Mouse (Mus musculus) MEL (cell line): Measurements from ENCODE around the gene Prok1. TPM values are rescaled to one million over a fixed set of nuclear protein-coding genes. Genes with fewer than 3 reads are reported as not detected.

ENCODE experiments used
- DNase-seq: peaks from one replicate; pipeline ENCODE4 v3.0.0; 2011; ENCODE audit warnings: low read depth, low spot score
- H3K27ac ChIP-seq: 2 replicates; pipeline ENCODE4 v1.5.1; 2012; ENCODE audit warnings: low read depth, mild to moderate bottlenecking, control low read depth, low read length, moderate library complexity; ENCODE audit not compliant: control insufficient read depth
- H3K27me3 ChIP-seq, 2 experiments: fragments of 150-350 bp in 1 of 2; sonication (generic) in 1 of 2; 2 replicates each; pipeline ENCODE4 v1.6.1; 2012; ENCODE audit warnings: low read length in 2 of 2, mild to moderate bottlenecking in 2 of 2, improper control_type of control experiment in 1 of 2, moderate library complexity in 1 of 2; ENCODE audit not compliant: insufficient read depth in 2 of 2, control insufficient read depth in 1 of 2
- H3K36me3 ChIP-seq, 2 experiments: 2 replicates each; pipeline ENCODE4 v1.6.1; 2012 to 2014; ENCODE audit warnings: low read length in 2 of 2, improper control_type of control experiment in 1 of 2, inconsistent platforms in 1 of 2, mild to moderate bottlenecking in 1 of 2; ENCODE audit not compliant: insufficient read depth in 2 of 2, control insufficient read depth in 1 of 2
- H3K4me1 ChIP-seq, 2 experiments: fragments of 150-350 bp in 1 of 2; sonication (generic) in 1 of 2; 2 replicates each; pipeline ENCODE4 v1.6.1; 2012; ENCODE audit warnings: low read length in 2 of 2, improper control_type of control experiment in 1 of 2, mild to moderate bottlenecking in 1 of 2; ENCODE audit not compliant: insufficient read depth in 2 of 2, control insufficient read depth in 1 of 2
- H3K4me3 ChIP-seq, 2 experiments: fragments of 150-350 bp in 1 of 2; sonication (generic) in 1 of 2; 2 replicates each; pipeline ENCODE4 v1.5.1; 2012; ENCODE audit warnings: low read depth in 2 of 2, low read length in 2 of 2, mild to moderate bottlenecking in 2 of 2, moderate library complexity in 2 of 2, control low read depth in 1 of 2, improper control_type of control experiment in 1 of 2; ENCODE audit not compliant: control insufficient read depth in 1 of 2, insufficient read depth in 1 of 2
- H3K79me2 ChIP-seq: 2 replicates; pipeline ENCODE4 v1.6.1; 2012; ENCODE audit warnings: mild to moderate bottlenecking, low read length, moderate library complexity; ENCODE audit not compliant: control insufficient read depth, poor library complexity, insufficient read depth
- H3K9ac ChIP-seq: 2 replicates; pipeline ENCODE4 v1.6.1; 2012; ENCODE audit warnings: low read depth, mild to moderate bottlenecking, control low read depth, low read length, moderate library complexity; ENCODE audit not compliant: control insufficient read depth, poor library complexity, severe bottlenecking
- H3K9me3 ChIP-seq: fragments of 150-350 bp; sonication (generic); replicated peaks from 2 replicates; pipeline ENCODE4 v1.6.1; 2012; ENCODE audit warnings: mild to moderate bottlenecking, low read length, improper control_type of control experiment, moderate library complexity; ENCODE audit not compliant: insufficient read depth
- BHLHE40 ChIP-seq: IDR thresholded peaks from 2 replicates; pipeline ENCODE4 v1.6.1; 2012; ENCODE audit warnings: low read depth, mild to moderate bottlenecking, inconsistent platforms, low read length, improper control_type of control experiment, borderline replicate concordance
- CHD1 ChIP-seq: IDR thresholded peaks from 2 replicates; pipeline ENCODE4 v1.6.1; 2012; ENCODE audit warnings: low read depth, mild to moderate bottlenecking, inconsistent platforms, low read length, improper control_type of control experiment
- CTCF ChIP-seq, 3 experiments: IDR thresholded peaks in 2 of 3; conservative IDR thresholded peaks in 1 of 3; 2 replicates each; pipeline ENCODE4 v1.5.1; 2011 to 2012; ENCODE audit warnings: low read length in 3 of 3, low read depth in 2 of 3, mild to moderate bottlenecking in 2 of 3, improper control_type of control experiment in 1 of 3, inconsistent platforms in 1 of 3, mixed read lengths in 1 of 3, moderate library complexity in 1 of 3; ENCODE audit not compliant: control insufficient read depth in 1 of 3, insufficient read depth in 1 of 3, poor library complexity in 1 of 3, severe bottlenecking in 1 of 3
- E2F4 ChIP-seq: IDR thresholded peaks from 2 replicates; pipeline ENCODE4 v1.6.1; 2011; ENCODE audit warnings: low read depth, low read length, improper control_type of control experiment, borderline replicate concordance
- JUND ChIP-seq: IDR thresholded peaks from 2 replicates; pipeline ENCODE4 v1.6.1; 2011; ENCODE audit warnings: low read depth, mild to moderate bottlenecking, improper control_type of control experiment, low read length
- MAFK ChIP-seq: IDR thresholded peaks from 2 replicates; pipeline ENCODE4 v1.6.1; 2011; ENCODE audit warnings: low read depth, mild to moderate bottlenecking, low read length, improper control_type of control experiment, borderline replicate concordance
- MAX ChIP-seq: IDR thresholded peaks from 2 replicates; pipeline ENCODE4 v1.6.1; 2011; ENCODE audit warnings: low read length, improper control_type of control experiment
- MEF2A ChIP-seq: IDR thresholded peaks from 2 replicates; pipeline ENCODE4 v1.6.1; 2014; ENCODE audit warnings: low read depth, mild to moderate bottlenecking, inconsistent platforms, low read length, improper control_type of control experiment; ENCODE audit not compliant: poor library complexity, insufficient replicate concordance, severe bottlenecking; ENCODE audit errors: extremely low read depth
- MXI1 ChIP-seq: IDR thresholded peaks from 2 replicates; pipeline ENCODE4 v1.6.1; 2011; ENCODE audit warnings: mild to moderate bottlenecking, low read depth, low read length, improper control_type of control experiment
- NELFE ChIP-seq: IDR thresholded peaks from 2 replicates; pipeline ENCODE4 v1.6.1; 2011; ENCODE audit warnings: low read depth, low read length, improper control_type of control experiment
- POLR2AphosphoS2 ChIP-seq: IDR thresholded peaks from 2 replicates; pipeline ENCODE4 v1.6.1; 2011; ENCODE audit warnings: low read length, improper control_type of control experiment
- SIN3A ChIP-seq: IDR thresholded peaks from 2 replicates; pipeline ENCODE4 v1.6.1; 2012; ENCODE audit warnings: low read length, improper control_type of control experiment, inconsistent platforms
- SMC3 ChIP-seq: IDR thresholded peaks from 2 replicates; pipeline ENCODE4 v1.6.1; 2011; ENCODE audit warnings: low read depth, low read length, improper control_type of control experiment
- USF1 ChIP-seq: IDR thresholded peaks from 2 replicates; pipeline ENCODE4 v1.6.1; 2014; ENCODE audit warnings: low read depth, mild to moderate bottlenecking, inconsistent platforms, low read length, improper control_type of control experiment, moderate library complexity
- ZKSCAN1 ChIP-seq: IDR thresholded peaks from 2 replicates; pipeline ENCODE4 v1.6.1; 2012; ENCODE audit warnings: low read depth, mild to moderate bottlenecking, inconsistent platforms, low read length, improper control_type of control experiment, moderate library complexity
- ZMIZ1 ChIP-seq: IDR thresholded peaks from 2 replicates; pipeline ENCODE4 v1.6.1; 2012; ENCODE audit warnings: low read depth, mild to moderate bottlenecking, inconsistent platforms, low read length, improper control_type of control experiment, moderate library complexity
- ZNF384 ChIP-seq: IDR thresholded peaks from 2 replicates; pipeline ENCODE4 v1.6.1; 2012; ENCODE audit warnings: low read depth, mild to moderate bottlenecking, inconsistent platforms, low read length, improper control_type of control experiment
- polyA plus RNA-seq, 2 experiments: library from polyadenylated mRNA; stranded (reverse) in 1 of 2; unstranded in 1 of 2; fragments of >175 nt in 1 of 2; fragments of >200 nt in 1 of 2; gene quantifications; 2 replicates each; pipeline versions ENCODE4 v1.2.1 to v1.2.4; 2012; ENCODE audit warnings: low replicate concordance in 2 of 2, low read depth in 1 of 2; ENCODE audit not compliant: insufficient read length in 2 of 2, insufficient read depth in 1 of 2, missing spikeins in 1 of 2
- total RNA-seq: library from RNA; depleted of rRNA; stranded (reverse); fragments of 300-350 nt; gene quantifications from 2 replicates; pipeline ENCODE4 v1.2.3, GENCODE M21; 2012

Gene Prok1
- total and polyA plus RNA-seq, 3 experiments: not detected

GRCm38 (mm10) chr3:107256724-107257123, 17.2 kb upstream of the Prok1 start:
- no peaks in the 10 kb centered on the region for H3K4me1 ChIP-seq
- H3K9me3 ChIP-seq: no peaks in the 10 kb centered on the region
- H3K27ac ChIP-seq: no peak overlapping the region

GRCm38 (mm10) chr3:107255992-107256391, 16.5 kb upstream of the Prok1 start:
- H3K4me3 ChIP-seq: no peak overlapping the region
- no peaks in the 10 kb centered on the region for H3K36me3 ChIP-seq
- H3K27me3 ChIP-seq: peaks cover 13 to 15% of the 10 kb centered on the region in 2 experiments
- no peaks in the 10 kb centered on the region for H3K4me1 ChIP-seq
- no peak for DNase-seq
- no peaks in the 10 kb centered on the region for H3K79me2 ChIP-seq
- no peak overlapping the region for H3K9ac ChIP-seq
- TF ChIP-seq MAX (no peak), MAFK (peak; percentile 80), ZMIZ1 (no peak)
- TF ChIP-seq, all 39 proteins: peak for 1
- no peaks in the 10 kb centered on the region for H3K9me3 ChIP-seq
- no peak overlapping the region for H3K27ac ChIP-seq

More at GRCm38 (mm10) chr3:107256724-107257123, 17.2 kb upstream of the Prok1 start:
- H3K36me3 ChIP-seq: no peaks in the 10 kb centered on the region
- no peak overlapping the region for H3K4me3 ChIP-seq
- no peaks in the 10 kb centered on the region for H3K79me2 ChIP-seq
- H3K27me3 ChIP-seq: peaks cover 14 to 15% of the 10 kb centered on the region in 2 experiments
- H3K9ac ChIP-seq: no peak overlapping the region
- TF ChIP-seq MXI1: no peak
- TF ChIP-seq ZNF384: no peak
- TF ChIP-seq CHD1: no peak
- TF ChIP-seq, all 39 proteins: peak for 0
- no peak for DNase-seq

- H3K4me3 ChIP-seq: no peak overlapping the region
- H3K27me3 ChIP-seq: peaks cover 9 to 10% of the 10 kb centered on the region in 2 experiments
- no peaks in the 10 kb centered on the region for H3K9me3 ChIP-seq
- no peak for DNase-seq
- H3K36me3 ChIP-seq: no peaks in the 10 kb centered on the region
- TF ChIP-seq CTCF (IDR thresholded peaks at IDR 0.05 in 2 of 3, conservative IDR thresholded peaks at IDR 0.05 in 1 of 3; ENCODE audit: control insufficient read depth in 1 of 3, insufficient read depth in 1 of 3, low read depth in 2 of 3, low read length in 3 of 3, poor library complexity in 1 of 3, severe bottlenecking in 1 of 3) (no peak), ZNF384 (no peak), MAFK (peak; percentile 82), MEF2A (no peak)
- H3K4me1 ChIP-seq: no peaks in the 10 kb centered on the region
- H3K79me2 ChIP-seq: no peaks in the 10 kb centered on the region
- H3K9ac ChIP-seq: no peak overlapping the region
- no peak overlapping the region for H3K27ac ChIP-seq
Observed at GRCm38 (mm10) chr3:107253925-107254324, 14.4 kb upstream of the Prok1 start.

- Histone ChIP-seq H3K27ac (no peak overlapping the region), H3K9ac (no peak overlapping the region), H3K27me3 (peaks cover 10 to 14% of the 10 kb centered on the region in 2 experiments), H3K4me3 (no peak overlapping the region), H3K36me3 (no peaks in the 10 kb centered on the region), H3K4me1 (no peaks in the 10 kb centered on the region), H3K79me2 (no peaks in the 10 kb centered on the region), H3K9me3 (no peaks in the 10 kb centered on the region)
- DNase-seq: peak; percentile 12
- TF ChIP-seq POLR2AphosphoS2 (no peak), BHLHE40 (no peak), JUND (no peak), NELFE (no peak), USF1 (no peak), ZKSCAN1 (no peak), SMC3 (no peak), MXI1 (no peak), E2F4 (no peak), SIN3A (no peak)
Observed at GRCm38 (mm10) chr3:107252035-107252434, 12.5 kb upstream of the Prok1 start.
